Mouse (Mus musculus) thymus, adult 2 months (tissue): ENCODE measurements around the gene Epas1.

Experiments
- CTCF ChIP-seq: fragments of 200-500 bp; IDR thresholded peaks from 2 replicates; pipeline ENCODE4 v1.5.1; 2012; ENCODE audit warnings: mild to moderate bottlenecking, control low read depth, low read length, moderate library complexity, borderline replicate concordance; ENCODE audit not compliant: control insufficient read depth, poor library complexity, insufficient read depth; ENCODE audit errors: extremely low read depth
- POLR2A ChIP-seq: fragments of 200-500 bp; IDR thresholded peaks from 2 replicates; pipeline ENCODE4 v1.6.1; 2012; ENCODE audit warnings: mild to moderate bottlenecking, low read length, control low read depth, moderate library complexity; ENCODE audit not compliant: control insufficient read depth, poor library complexity, insufficient read depth; ENCODE audit errors: extremely low read depth

- TF ChIP-seq POLR2A (no peak), CTCF (no peak)
These were observed 72.9 kb downstream of the Epas1 start for GRCm38 (mm10) chr17:86826376-86826775.
